Mouse (Mus musculus): ENCODE measurements at regions not wholly inside any gene's neighbourhood (a gene's known extent, or its start where the extent isn't known, plus 50 kb on each side); places are given as distances from the start of the nearest gene placed in this dataset.
A peak's percentile ranks its signal among the peaks of the same experiment; 100 is the strongest.
"Not testable (repeated sequence)": the region's sequence is repeated elsewhere in the genome, so short reads cannot be mapped to it uniquely, and the experiment has no call there.

DNA sequence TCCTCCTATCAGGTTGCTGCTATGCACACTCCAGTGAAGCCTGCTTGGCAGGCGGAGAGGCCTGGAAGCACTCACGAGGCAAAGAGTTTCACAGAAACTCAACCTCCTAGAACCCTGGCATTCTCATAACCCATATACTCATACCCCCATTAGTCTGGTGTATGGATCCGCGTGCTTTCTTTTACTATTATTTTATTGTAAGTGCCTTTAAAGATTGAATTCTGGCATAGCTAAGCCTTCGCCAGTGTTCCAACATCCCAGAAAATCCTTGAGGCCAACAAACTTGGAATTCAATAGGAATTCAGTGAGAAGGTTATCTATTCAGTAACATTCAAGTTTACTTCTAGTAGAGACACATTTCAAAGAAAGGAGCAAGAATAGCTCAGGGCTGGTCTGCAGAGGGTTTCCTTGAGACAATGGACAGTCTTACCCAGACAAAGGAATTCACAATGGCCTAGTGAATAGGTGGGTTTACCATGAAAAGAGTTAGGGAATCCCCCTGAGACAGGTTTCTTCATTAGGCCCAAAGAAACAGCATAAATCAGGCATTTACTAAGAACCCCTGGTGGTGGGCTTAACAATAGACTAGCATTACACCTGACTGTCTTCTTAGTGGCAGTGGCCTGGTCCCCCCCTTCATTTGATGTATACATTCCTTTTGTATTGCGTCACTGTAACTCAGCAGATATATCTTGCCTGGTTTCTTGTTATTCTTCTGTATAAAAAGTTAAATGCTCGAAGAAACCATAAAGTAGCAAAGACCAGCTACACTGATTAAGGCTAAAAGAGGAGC is 80.8 kb upstream of the Gm15446 start:
- DNase-seq, result not testable (repeated sequence)

DNA sequence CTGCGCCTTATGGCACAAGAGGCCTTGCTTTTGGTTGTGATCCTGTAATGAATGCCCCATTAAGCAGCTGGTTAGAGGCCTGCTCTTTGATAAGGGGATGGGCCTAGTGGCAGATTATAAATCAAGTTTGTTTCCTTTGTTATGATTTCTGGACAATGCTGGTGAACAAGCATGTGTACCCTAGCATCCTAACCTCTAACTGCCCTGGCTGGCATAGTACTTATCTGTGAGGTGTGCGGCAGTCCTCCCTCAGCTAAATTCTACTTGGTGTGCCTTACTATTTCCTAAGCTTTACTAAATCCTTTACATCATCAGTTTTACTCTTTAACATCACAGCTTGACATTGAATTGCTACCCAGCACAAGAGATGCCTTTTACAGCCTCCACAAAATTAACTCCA is 79.0 kb upstream of the Gm15446 start:
- DNase-seq, result not testable (repeated sequence)

DNA sequence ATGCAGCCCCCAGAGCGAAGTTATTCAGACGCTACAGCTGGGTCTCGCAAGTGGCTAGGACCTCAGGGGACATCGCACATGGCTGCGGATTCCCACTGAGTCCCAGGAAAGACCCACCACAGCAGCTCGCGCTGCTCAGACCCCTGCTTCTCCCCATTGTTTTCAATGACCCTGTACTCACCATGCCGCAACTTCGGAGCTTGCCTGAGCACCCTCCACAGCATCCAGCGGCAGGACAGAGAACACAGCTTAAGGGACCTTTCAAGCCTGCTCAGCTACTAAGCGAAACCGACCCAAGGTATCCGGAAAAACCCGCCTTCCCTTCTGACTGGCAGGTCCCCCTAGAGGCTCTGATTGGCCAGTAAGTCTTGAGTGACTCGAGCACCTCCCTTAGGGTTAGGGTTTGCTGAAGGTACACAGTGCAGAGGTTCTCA is 78.4 kb upstream of the Gm15446 start:
- DNase-seq, result peak; percentile 74

DNA sequence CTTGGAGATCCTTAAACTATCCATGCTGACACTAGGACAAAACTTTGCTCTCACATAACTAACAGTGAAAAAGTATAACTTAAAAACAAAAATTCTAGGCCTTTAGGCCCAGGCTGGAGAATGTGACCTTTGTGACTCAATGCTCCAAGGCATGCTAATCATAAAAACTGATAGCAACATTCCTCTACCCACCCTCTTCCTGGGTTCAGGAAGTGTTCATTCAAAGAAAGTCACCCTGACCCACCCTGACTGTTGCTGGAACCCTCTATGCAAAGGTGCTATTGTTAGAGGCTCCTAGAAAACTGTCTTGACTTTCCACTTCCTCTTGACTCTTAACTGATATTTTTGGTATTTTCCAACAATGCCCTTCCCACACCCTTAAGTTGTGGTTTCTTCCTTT is 72.0 kb upstream of the Gm15446 start:
- not testable (repeated sequence) for DNase-seq

DNA sequence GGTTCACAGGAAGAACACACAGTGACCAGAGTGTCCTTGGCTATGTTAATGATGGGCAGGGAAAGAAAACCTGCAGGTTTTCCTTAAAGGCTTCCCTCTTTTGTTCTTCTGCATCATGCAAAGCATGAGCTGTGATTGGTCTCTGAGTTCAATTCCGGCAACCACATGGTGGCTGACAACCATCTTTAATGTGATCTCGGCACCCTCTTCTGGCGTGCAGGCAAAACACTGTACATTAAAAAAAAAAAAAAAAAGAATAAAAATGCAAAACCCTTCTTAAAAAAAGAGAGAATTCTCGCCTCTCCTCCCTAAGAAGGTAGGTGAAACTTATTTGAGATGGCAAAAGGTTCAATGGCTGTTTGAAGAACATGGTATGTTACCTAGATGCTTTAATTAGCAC is 62.8 kb upstream of the Gm15446 start:
- DNase-seq, result no peak

DNA sequence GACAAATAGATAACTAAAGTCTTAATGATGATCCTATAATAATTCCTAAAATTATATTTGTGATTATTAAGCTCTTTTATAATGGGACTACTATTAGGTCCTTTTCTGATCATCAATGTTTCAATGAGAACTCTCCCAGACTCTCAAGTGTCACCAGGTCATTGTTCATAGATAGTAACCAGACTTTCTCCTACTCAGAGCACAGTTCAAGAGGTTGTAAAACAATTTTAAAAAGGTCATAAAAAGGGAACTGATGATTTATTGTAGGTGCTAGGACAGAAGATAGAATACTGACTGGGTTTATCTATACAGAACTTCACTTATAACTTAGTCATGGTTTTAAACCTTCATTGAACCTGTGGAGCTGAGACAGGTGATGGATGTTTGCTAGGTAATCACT is 58.7 kb upstream of the Gm15446 start:
- not testable (repeated sequence) for DNase-seq

DNA sequence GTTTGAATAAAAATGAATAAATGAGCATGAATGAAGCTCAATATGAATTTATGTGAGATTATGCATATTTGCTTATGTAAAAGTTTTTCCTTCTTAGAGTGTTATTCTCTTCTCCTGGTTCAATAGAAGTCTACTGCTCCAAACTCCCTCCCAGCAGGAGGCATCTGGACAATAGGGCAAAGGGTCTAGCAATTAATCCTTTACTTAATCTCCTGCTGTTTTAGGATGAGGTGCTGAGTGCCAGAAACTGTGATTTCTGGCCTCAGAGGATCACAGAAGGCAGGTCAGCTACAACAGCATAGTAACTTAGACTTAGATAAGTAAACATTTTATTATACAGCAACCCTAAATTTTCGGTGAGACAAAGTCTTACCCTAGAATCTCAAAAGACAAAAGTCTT is 57.6 kb upstream of the Gm15446 start:
- DNase-seq, result no peak

DNA sequence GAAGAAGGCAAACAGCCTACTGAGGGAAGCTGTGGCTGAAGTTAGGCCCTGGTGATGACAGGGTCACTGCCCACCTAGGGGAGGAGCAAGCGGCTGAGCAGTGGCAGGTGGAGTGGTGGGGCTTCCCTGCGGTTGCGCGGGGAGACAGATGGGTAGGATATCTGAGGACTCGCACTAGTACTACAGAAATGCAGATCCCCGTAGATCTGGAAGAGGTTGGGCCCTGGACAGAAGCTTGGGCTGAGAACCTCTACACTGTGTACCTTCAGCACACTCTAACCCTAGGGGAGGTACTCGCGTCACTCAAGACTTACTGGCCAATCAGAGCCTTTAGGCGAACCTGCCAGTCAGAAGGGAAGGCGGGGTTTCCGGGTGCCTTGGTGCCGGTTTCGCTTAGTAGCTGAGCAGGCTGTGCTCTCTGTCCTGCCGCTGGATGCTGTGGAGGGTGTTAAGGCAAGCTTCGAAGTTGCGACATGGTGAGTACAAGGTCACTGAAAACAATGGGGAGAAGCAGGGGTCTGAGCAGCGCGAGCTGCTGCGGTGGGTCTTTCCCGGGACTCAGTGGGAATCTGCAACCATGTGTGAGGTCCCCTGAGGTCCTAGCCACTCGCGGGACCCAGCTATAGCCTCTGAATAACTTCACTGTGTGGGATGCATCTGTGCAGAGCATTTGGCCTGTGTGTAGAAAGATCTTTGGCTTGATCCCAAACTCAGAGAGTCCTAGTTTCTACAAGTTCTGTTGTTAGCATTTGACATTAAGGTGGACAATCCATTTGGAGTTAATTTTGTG is 56.7 kb upstream of the Gm15446 start:
- peak; percentile 89 for DNase-seq

DNA sequence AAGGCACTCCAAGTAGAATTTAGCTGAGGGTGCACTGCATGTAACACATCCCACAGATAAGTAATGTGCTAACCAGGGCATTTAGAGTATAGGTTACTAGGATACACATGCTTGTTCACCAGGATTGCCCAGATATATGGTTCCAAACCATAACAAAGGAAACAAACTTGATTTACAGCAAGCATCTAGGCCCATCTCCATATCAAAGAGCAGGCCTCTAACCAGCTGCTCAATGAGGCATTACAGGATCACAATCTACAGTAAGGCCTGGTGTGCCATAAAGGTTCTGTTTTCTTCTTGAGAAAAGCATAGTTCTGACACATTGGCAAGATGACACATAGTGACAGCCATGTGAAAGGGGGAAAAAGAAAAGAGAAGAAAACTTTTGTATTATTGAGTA is 56.0 kb upstream of the Gm15446 start:
- not testable (repeated sequence) for DNase-seq
